Mouse (Mus musculus): ENCODE measurements around the gene Adcy3. TPM values are rescaled to one million over a fixed set of nuclear protein-coding genes. Genes with fewer than 3 reads are reported as not detected.

The Adcy3 gene
- total RNA-seq, 2 experiments from 2014 or later: 0.38 to 1.0 TPM

DNA sequence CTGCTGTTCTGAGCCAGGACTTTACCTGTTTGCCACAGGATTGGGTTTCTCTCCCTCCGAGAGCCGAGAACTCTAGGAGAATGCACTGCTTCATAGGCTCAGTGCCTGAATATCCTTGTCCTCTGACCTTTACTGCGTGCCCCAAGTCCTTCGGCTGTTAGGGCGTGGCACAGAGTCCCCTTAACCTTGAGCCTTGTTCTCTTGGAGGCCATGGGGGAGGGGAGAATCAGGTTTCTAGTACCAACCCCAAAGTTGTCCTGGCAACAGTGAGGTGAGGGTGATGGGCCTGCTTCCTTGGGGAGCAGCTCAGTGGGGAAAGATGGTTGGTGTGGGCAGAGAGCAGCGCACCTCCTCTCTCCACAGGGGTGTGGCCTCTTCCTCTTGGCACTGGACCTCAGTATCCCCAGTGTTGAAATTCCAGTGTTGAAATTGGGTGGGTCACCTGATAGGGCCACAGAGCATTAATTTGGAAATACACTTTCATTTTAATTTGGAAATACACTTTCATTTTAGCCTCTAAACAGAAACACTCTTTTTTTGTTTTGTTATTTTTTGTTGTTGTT lies 46.8 kb downstream of the Adcy3 start:
- peak; percentile 62 for ATAC-seq (ENCODE audit: poor library complexity, severe bottlenecking)

DNA sequence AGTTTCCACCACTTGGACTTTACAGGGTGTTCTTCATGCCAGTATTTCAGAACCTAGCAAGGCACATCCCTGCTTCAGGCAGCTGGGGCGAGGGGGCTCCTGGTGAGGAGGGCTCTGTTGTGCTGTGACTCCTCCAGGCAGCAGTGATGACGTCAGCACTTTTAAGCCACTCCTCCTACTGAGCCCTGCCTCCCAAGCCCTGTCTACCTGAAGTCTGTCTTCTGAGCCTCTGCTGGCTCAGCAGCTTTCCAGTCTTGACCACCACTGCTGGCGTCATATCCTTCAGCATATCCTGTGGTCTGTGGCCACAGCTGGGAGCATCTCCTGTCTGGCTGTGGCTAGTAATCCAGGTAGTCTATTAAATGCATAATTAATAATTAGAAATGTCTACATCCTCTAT lies 47.6 kb downstream of the Adcy3 start:
- ATAC-seq (ENCODE audit: poor library complexity, severe bottlenecking): peak; percentile 85

- no peak for ATAC-seq (ENCODE audit: poor library complexity, severe bottlenecking)
Observed at GRCm38 (mm10) chr12:4184648-4185047, 51.7 kb downstream of the Adcy3 start.

- no peak; the same call in 1 of the 2 replicates for ATAC-seq (ENCODE audit: poor library complexity, severe bottlenecking)
Observed at GRCm38 (mm10) chr12:4188171-4189059, 55.5 kb downstream of the Adcy3 start.

GRCm38 (mm10) chr12:4189060-4189447 lies 56.2 kb downstream of the Adcy3 start:
- no peak for ATAC-seq (ENCODE audit: poor library complexity, severe bottlenecking)

DNA sequence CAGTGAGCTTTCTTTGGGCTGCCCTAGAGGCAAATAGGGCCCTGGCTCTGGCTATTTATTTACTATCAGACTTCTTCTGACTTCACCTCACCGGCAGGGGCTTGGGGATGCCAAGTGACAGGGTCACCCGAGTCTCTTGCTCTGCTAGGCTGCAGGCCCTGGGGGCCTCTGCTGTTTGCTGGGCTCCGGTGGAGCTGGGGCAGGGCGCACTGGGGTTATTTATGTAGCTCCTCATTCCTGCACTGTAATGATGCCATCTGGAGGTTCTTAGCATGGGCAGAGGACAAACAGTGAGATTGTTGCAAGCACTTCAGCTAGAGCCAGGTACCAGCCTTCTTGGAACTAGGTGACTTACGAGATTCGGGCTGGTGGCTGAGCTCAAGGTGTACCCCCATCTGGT lies 59.6 kb downstream of the Adcy3 start:
- no peak for ATAC-seq (ENCODE audit: poor library complexity, severe bottlenecking)

GRCm38 (mm10) chr12:4193025-4193740 lies 60.3 kb downstream of the Adcy3 start:
- no peak for ATAC-seq (ENCODE audit: poor library complexity, severe bottlenecking)

- ATAC-seq (ENCODE audit: poor library complexity, severe bottlenecking): peak; percentile 30; the same call in 1 of the 2 replicates
Observed at GRCm38 (mm10) chr12:4194643-4195042, 61.7 kb downstream of the Adcy3 start.

GRCm38 (mm10) chr12:4198702-4199101 lies 65.8 kb downstream of the Adcy3 start:
- ATAC-seq (ENCODE audit: poor library complexity, severe bottlenecking): no peak

GRCm38 (mm10) chr12:4199271-4199670 lies 66.4 kb downstream of the Adcy3 start:
- ATAC-seq (ENCODE audit: poor library complexity, severe bottlenecking): no peak

DNA sequence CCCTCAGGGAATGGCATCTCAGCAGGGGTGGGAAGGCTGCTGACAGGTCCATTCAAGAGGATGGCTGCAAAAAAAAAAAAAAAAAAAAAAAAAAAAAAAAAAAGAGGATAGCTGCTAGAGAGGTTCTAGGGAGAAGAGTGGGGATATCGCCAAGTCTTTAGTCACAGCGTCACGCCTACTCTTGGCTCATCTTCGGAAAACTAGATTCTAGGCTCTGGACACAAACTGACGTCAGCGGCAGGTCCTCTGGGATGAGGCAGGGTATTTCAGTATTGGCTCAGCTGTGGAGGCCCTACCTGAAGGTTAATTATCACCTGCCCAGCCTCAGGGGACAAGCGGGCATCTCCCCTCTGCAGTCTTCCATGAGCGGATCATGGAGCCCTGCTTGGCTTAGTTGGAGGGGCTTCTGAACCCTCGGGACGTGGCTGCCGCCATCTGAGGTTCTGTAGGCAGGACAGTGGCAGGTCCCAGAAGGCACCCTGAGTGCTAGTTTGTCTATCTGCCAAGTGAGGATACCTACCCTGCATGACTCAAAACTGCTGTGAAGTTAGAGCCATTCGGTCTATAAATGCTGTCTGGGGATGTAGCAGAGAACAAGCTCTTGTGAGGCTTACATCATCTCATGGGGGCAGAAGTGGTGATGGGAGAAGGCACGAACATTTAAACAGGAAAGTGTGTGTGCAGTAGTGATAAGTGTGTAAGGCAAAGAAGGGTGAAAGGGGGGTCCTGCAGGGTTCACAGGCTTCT lies 68.7 kb downstream of the Adcy3 start:
- ATAC-seq (ENCODE audit: poor library complexity, severe bottlenecking): no peak

- no peak for ATAC-seq (ENCODE audit: poor library complexity, severe bottlenecking)
Observed at GRCm38 (mm10) chr12:4202206-4202605, 69.3 kb downstream of the Adcy3 start.

- no peak for ATAC-seq (ENCODE audit: poor library complexity, severe bottlenecking)
Observed at GRCm38 (mm10) chr12:4206106-4206505, 73.2 kb downstream of the Adcy3 start.

DNA sequence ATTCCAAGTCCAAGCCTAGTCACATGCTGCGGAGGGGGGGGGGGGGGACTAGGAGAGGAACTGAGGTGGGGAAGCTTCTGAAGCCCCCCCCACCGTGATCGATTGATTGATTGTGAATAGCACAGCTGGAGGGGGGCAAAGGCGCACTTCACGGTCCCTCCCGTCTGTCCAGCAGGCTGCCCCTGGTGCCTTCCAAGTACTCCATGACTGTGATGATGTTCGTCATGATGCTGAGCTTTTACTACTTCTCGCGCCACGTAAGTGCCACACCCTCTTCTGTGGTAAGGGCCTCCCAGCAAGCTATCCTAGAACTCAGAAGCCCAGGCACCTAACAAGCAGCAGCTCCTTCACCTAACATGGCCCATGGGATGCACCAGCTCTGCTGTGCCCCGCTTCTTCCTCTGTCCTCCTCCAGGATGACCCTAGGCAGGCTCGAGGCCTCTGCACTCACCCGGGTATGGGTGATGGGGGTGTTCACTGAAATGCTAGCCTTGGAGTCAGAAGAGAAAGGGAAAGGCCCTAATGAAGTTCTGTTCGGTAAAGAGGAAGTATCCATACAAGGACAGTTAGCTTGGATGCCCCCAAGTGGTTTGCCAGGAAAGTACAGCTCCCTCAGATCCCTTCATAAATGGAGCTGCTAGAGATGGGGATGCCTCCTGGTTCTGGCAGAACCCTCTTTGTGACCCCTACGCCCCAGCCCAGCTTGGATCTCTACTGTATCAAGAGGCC lies 75.7 kb downstream of the Adcy3 start:
- peak; percentile 93 for ATAC-seq (ENCODE audit: poor library complexity, severe bottlenecking)

DNA sequence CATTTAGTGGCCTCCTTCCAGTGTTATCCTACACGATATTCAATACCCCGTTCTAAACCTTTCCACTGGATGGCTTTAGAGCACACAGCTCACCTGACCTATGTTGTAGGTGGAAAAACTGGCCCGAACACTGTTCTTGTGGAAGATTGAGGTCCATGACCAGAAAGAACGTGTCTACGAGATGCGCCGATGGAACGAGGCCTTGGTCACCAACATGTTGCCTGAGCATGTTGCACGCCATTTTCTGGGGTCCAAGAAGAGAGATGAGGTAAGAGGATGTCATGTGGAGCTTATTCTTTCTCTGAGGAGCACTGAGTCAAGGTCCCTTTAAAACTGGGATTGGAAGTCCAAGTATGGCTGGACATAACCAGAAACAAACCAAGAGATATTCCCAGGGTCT lies 76.3 kb downstream of the Adcy3 start:
- no peak for ATAC-seq (ENCODE audit: poor library complexity, severe bottlenecking)

DNA sequence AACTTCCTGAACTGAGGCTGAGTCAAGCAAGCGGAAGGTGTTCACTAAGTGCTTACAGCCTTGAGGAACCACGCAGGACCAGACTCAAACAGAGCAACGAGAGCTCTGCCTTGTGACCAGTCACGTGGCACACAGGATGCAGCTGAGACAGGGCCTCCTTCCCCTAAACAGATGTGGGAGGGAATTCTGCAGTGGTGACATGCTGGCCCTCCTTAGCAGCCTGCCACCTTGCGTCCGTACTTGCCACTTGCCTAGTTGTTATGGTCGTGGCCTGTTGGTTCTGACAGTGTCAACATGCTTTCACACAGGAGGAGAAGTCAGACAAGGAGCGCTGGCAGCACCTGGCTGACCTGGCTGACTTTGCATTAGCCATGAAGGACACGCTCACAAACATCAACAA lies 78.3 kb downstream of the Adcy3 start:
- peak; percentile 56 for ATAC-seq (ENCODE audit: poor library complexity, severe bottlenecking)

DNA sequence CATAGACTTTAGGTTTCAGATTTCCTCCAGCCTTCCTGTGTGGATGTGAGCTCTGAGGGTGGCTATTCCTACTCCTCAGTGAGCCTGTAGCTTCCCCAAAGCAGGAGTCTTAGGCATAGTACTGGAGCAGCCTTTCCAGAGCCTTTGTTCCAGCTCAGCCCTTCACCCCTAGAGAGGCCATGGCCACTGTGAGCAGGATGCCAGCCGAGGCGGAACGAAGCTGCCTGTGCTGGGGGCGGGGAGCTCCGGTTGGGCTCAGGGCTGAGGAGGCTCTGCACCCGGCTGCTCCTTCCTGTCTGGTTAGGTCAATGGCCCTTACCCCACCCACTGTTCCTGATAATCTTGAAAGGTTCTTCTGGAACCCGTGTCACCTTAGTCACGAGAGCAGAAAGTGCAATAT lies 80.0 kb downstream of the Adcy3 start:
- no peak for ATAC-seq (ENCODE audit: poor library complexity, severe bottlenecking)

DNA sequence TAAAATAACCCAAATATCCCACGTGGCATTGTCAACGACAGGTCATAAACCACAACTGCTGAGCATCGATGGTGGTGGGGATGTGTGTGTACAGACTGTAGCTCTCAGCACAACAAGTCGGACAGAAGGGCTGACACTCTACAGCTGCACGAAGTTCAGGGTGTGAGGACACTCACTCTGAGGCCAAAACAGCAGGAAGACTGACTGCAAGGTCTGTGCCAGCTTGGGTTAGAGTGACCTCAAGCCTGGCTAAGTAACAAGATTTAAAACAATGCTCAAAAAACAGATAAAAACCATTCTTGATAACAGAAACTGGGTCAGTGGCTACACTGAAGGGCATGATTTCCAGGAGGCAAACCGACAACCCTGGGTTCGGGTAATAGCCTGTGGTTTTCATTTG lies 97.3 kb downstream of the Adcy3 start:
- no peak for ATAC-seq (ENCODE audit: poor library complexity, severe bottlenecking)

DNA sequence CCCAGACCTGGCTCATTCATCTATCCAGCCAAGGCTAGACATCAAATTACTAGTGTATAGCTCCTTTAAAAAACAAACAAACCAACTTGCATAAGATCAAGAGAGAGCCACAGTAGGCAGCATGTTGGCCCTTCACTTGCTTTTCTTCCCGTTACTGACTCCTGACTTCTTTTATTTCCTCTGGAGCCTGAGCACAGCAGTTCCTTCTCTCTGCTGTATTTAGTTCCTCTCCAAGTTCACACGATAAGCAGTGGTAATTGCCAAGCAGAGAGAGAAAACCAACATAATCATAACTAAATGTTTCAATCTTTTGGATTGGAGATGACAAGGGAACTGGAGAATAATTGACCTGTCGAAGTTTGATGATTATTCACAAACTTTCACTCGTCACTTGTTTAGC lies 99.9 kb downstream of the Adcy3 start:
- no peak for ATAC-seq (ENCODE audit: poor library complexity, severe bottlenecking)

Measured in megakaryocyte, adult 5-6 weeks (primary cell).